ENCODE assay signal across 10 mouse cellular contexts in genomic region chr13:92810592-92810991, GRCm38 (mm10). TPM values are rescaled to one million over a fixed set of nuclear protein-coding genes. Genes with fewer than 3 reads are reported as not detected.
DNase-seq lines count a peak whose midpoint lies in the region.
"Not testable (repeated sequence)": the region's sequence is repeated elsewhere in the genome, so short reads cannot be mapped to it uniquely, and the experiment has no call there.
"Had no signal": no experiment of that assay in that cellular context is flagged by ENCODE, and none has a peak within 500 bp of the region (broad histone marks: within the 10 kb centered on the region; RNA-seq: fewer than 3 reads in every experiment).

No protein-coding gene starts in this region.

- peak; percentile 14 to 55 for DNase-seq in frontal cortex, adult 2 months (ENCODE audit: extremely low spot score in 1 of 2, low spot score in 1 of 2)
- peak; percentile 11 to 31 for DNase-seq in gastrocnemius, adult 8-10 months (ENCODE audit: low spot score in 2 of 2)
- peak; percentile 20 to 38 for DNase-seq in heart, postnatal 10 days
- DNase-seq in left cerebral cortex, postnatal 36 days (ENCODE audit: low spot score in 2 of 2): peak; percentile 33 to 35
- DNase-seq in right cerebral cortex, postnatal 25 days: peak; percentile 33

- intact Hi-C loops in heart, postnatal 10 days (cut with DNase I); left cerebral cortex, postnatal 36 days (cut with DNase I): not testable (repeated sequence)

RNA-seq across cellular contexts. Expression of gene Thbs4, which starts 16.0 kb away (rescaled TPM):
- 2.5 and 3.7 TPM in 2 replicates for polyA plus RNA-seq in frontal cortex, adult 2 months (2012; rRNA removed)
- 10 to 100 TPM; 26.9 to 99.8 (median 59.9) TPM for total RNA-seq in gastrocnemius, adult 8-10 months (2022)
- total RNA-seq in heart, postnatal 10 days (2021): 10 to 100 TPM in 1 of 2 experiments, 1 to 10 TPM in 1; 8.9 to 12.4 TPM
- 10 to 100 TPM in 1 of 2 experiments, 1 to 10 TPM in 1; 6.3 to 12.0 TPM for total RNA-seq in left cerebral cortex, postnatal 36 days (2021)
- total RNA-seq: hematopoietic stem cell, adult 5-6 weeks; MEL had no signal
- polyA plus RNA-seq: C2C12; CD4-positive, CD25-positive, alpha-beta regulatory T cell, adult 4 months; erythroblast, embryonic 14.5 days had no signal

RNA-seq across cellular contexts. Expression of gene Mtx3, which starts 34.0 kb away (rescaled TPM):
- 23.2 and 27.7 TPM in 2 replicates for polyA plus RNA-seq in frontal cortex, adult 2 months (2012; rRNA removed)
- total RNA-seq in gastrocnemius, adult 8-10 months (2022): 1 to 10 TPM; 2.4 to 3.6 (median 3.3) TPM
- 10 to 100 TPM in 1 of 2 experiments, 1 to 10 TPM in 1; 8.7 to 10.5 TPM for total RNA-seq in heart, postnatal 10 days (2021)
- 10 to 100 TPM; 22.7 to 29.0 TPM for total RNA-seq in left cerebral cortex, postnatal 36 days (2021)

Comparison
In these comparisons a context has a peak if more than half of its experiments do, and no peak if none do; other contexts are left out.
1. Peak in every context shown above with its lines: DNase-seq.